Mouse (Mus musculus) liver, adult (tissue): ENCODE data around the gene Ttll5.

Experiments
- GATA4 ChIP-seq: IDR thresholded peaks from 2 replicates; pipeline ENCODE4 v1.6.1; 2014; ENCODE audit warnings: mild to moderate bottlenecking, low read length; ENCODE audit not compliant: insufficient replicate concordance

The Ttll5 gene

DNA sequence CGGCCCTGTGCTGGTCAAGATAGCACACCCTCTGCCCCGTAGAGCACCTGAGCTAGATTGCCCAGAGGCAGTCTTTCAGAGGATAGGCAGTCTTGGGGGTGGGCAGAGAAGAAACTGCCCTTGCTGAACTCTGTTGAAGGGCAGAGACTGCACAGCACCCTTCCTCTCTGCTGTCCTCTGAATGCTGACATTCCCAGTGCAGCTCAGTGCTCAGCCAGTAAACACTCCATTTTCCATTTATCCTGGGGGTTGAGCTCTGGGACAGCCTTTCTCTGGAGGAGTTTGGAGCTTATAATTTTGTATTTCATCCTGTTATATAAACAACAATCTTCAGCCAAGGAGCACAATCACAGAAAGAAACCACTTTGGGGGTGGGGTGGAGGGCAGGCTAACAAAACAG lies 138.7 kb downstream of the Ttll5 start:
- no peak for TF ChIP-seq GATA4

DNA sequence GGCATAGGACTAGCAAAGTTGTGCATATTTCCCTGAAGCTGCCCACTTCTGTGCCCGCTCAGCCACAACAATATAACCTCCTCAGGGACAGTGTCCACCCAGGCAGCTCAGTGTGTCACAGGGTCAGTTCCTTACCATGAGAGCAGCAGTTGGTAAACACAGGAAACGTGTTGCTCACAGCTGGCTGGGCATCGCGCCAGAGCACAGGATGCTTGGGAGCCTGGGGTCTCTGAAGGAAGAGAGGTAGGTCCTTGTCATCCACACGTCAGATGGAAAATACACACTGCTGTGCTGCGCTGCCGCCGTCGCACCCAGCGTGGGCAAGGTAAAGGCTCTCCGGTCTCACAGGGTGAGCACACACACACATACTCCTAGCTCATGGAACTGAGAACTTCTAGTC lies 139.2 kb downstream of the Ttll5 start:
- TF ChIP-seq GATA4: no peak

DNA sequence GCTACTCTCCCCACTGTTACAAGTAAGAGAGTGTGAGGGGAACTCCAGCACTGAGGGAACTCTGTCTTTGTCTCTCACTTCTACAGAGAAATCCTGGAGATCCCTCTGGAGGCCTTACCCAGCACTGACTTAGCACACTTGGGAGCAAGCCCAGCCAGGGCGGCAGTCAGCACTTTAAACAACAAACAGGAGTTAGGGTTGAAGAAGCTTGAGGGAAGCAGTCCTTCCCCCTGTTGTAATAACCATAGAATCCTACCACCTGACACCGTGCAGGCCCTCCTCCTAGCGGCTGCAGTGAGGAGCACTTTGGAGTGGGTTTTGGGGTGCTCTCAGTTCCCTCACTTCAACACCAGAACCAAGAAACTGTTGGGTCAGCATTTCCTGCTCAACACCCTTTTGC lies 140.0 kb downstream of the Ttll5 start:
- no peak for TF ChIP-seq GATA4

DNA sequence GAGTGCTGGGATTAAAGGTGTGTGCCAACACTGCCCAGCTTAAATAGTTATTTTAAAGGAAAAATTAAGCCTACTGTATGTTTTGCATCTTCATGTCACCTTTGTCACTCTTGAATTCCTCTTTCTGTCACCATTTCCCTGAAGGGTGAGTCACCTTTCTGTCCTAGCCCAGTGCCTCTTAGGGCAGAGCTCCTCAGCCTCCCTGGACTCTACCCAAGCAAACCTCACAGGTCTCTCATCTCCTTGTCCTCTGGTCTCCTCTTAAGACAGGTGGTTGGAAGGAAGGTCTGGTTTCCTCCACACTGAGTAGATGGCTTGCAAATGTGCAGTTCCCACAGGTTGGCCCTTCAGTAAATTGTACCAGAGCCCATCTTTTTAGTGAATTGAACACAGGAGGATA lies 143.4 kb downstream of the Ttll5 start:
- no peak for TF ChIP-seq GATA4

DNA sequence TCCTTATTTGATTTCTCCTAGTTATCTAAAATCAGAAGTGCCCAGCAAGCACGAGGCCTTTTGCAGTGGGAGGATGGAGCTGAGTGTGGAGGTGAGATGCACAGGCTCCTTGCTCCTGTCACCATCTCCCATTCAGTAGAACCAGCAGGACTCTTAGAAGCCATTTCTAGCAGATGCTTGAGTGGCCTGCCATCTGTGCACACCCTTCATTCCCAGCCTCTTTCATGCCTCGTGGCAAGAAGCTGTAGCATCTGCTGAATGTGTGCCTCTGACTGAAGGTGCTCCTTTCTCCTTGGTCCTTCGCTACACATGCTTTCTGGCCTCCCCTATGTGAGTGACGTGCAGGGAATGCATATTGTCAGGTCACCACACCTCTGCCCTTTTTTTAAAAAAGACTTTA lies 143.9 kb downstream of the Ttll5 start:
- TF ChIP-seq GATA4: no peak

DNA sequence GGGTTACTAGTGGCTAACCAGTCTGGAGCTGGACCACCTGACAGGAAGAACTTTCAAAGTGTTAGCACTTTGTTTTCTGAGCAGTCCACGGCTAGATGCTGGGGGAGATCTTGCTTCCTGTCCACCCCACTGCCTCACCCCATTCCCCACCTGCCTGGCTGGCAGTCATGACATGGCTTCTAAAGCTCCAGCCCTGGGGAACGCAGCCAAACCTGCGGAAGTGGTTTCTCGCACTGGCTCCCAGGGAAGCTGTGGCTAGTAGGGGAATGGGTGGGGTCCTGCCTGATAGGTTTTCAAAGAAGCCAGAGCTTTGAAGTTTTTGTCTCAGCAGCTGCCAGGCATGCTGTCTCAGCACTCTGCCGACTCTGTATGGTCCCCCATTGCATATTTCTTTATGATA lies 145.1 kb downstream of the Ttll5 start:
- no peak for TF ChIP-seq GATA4

DNA sequence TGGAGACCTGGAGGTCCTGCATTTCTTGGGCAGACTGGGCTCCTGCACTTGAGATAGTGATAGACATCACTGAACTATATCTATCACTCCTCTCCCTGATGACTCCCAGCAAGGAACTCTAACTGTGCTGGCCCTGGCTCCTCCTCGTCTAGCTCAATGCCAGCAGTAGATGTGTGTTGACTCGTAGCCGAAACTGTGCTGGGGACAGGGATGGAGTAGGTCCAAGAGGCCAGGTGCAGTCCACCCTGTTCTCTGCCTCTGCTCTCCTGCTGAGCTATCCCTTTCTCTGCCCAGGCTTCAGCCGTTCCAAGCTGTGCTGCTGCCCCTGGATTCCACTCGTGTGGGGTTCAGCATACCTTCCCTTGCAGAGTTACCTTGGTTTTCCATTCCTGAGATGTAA lies 145.7 kb downstream of the Ttll5 start:
- TF ChIP-seq GATA4: no peak

DNA sequence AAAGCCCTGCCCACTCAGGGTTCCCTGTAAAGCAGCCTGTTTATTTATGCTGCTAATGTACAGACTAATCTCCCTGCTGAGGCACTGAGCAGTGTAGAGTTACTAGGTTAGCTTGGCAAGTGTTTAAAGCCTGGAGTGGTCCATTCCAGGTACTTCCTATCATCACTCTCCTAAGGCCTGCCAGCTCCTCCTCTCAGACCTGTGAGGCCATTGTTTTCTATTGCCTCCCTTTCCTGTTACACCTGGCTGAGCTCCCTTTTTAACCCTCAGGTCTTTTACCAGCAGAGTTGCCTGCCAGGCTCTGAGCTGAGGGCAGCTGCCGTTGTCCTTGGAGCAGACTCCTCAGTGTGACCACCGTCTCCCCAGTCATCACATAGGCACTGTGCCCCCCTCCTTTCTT lies 146.3 kb downstream of the Ttll5 start:
- TF ChIP-seq GATA4: no peak

DNA sequence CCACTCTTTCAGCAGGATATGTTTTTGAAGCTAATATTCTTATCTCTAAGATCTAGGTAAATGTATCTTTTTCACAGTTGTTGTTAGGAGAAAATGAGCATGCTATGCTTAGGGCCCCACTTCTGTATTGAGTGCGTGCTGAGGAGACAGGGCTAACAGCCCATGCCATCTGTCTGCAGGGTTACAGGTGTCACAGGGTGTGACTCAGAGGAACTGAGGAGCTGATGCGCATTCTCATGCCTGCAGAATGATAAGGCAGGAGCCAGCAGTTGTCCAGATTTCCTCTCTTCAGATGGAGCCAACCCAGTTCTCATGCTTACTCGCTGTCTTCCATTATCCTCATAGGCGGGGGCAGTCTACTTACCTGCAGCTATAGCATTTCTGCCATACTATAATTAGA lies 147.2 kb downstream of the Ttll5 start:
- TF ChIP-seq GATA4: no peak

DNA sequence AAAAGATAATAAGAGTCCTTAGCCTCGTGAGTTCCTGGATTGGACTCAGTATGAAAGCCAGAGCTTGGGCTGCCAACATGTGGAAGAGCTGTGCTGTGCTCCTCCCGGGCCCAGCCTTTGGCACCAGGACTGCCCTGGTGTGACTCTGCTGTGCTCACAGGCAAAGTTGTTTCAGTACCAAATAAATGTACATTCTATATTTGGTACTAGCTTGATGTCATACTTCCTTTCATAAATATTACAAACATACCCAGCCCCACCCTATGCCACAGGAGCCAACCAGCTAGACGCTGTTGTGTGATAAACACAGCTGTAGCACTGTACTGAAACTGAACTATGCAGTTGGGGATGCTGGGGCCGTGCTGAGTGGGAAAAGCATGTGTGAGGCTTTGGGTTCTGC lies 149.1 kb downstream of the Ttll5 start:
- TF ChIP-seq GATA4: no peak

DNA sequence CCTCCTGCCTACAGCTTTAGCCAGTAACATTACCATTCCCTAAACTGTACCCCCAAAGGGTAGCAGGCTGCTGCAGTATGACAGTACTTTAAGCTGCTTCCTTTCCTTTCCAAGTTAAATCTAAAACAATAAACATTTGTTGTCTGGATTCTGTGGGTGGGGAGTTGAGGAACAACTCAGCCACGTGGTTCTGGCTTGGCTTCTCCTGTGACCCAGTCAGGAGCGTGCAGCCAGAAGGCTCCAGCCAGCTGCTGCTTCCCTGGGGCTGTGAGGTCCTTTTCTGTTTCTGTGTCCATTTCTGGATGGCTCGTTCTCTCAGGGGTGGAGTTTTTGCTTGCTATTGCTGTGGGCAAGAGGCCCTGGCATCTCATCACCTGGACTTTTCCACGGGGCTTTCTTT lies 149.6 kb downstream of the Ttll5 start:
- TF ChIP-seq GATA4: no peak

DNA sequence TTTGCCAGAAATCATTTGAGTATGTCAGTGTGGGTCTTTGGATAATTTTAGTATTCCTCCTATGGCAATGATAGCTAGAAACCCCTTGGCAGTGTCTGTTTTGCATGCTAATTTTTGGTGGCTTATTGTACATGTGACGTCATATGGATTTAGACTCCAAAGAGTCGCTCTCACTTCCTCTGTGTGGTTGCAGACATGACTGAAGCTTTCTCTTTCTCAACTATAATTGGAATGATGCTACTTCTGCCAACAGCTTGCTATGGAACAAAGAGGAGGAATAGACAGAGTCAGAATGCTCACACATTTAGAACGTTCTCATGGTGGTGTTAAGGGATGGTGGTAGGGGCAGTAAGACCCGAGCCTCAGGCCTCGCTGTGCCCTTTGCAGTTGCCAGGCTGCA lies 155.5 kb downstream of the Ttll5 start:
- TF ChIP-seq GATA4: no peak

DNA sequence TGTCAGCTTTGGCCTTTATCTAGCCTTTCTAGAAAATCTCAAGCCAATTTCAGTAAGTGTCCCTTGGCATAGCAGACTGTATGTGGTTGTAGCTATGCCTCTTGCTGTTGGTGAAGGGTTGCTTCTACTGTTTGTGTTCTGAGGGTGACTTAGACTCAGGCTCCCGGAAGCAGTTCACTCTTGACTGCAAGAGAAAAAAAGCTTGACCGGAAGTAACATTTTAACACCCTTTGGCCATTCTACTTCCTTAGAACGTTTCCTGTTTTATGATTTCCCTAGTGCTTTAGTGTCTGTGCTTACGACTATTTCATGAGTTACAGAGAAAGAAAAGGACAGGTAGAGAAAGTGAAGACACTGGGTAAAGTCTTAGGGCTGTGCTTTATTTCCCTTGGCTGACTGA lies 161.1 kb downstream of the Ttll5 start:
- no peak for TF ChIP-seq GATA4

DNA sequence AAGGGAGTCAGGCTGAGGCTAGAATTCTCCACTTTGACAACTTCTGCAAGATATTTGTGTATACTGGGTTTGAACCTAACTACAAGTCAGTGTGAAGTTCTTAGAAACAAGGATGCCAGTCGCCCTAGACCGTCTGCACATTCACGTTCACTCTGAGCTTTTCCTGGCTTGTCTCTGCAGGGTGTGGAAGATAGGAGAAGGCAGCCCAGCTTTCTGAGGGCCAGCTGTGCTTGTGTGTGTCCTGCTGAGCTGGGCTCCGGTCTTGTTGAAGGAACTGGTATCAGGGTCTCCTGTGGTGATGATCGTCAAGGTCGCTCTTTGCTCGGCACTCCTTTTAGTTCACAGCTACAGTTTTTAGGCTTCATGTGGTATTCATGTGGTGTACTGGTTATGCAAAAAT lies 161.6 kb downstream of the Ttll5 start:
- TF ChIP-seq GATA4: no peak

DNA sequence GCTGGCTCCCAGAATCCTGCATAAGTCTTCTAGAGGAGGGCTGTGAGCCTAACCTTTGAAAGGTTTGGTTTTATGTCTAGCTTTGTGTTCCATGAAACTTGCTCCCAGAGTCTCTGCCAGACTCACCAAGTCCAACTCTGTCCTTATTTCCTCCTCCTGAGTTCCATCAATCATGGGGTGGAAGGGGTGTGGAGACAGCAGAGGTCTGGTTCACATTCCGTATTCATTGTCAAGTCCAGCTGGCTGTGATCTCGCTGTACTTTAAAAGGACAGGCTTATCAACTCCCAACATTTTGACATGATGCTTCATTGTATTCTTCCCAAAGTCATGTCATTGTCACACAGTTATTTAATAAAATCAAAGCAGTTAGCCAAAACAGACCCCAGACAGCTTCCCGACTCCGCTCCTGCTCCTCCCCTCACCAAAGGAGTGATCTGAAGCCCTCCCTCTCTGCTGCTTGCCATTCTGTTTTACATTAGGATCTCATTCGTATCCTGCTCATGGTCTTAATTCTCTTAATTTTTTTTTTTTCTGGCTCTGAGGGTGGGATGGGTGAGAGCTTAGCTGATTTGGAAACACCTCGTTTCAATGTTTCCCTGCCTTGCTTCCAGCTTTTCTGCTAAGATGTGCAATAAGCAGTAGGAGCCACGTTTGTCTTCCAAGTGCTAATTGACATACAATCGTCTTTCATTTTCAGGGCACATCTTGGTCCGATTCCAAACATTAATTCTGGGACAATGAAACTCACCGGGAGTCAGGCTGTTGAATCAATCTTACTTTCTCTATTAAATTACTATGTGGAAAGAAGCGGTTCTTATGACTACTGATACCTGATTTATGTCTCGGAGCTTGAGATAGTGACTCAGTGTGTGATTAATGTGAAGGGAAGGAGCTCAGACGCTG lies 162.3 kb downstream of the Ttll5 start:
- TF ChIP-seq GATA4: no peak

DNA sequence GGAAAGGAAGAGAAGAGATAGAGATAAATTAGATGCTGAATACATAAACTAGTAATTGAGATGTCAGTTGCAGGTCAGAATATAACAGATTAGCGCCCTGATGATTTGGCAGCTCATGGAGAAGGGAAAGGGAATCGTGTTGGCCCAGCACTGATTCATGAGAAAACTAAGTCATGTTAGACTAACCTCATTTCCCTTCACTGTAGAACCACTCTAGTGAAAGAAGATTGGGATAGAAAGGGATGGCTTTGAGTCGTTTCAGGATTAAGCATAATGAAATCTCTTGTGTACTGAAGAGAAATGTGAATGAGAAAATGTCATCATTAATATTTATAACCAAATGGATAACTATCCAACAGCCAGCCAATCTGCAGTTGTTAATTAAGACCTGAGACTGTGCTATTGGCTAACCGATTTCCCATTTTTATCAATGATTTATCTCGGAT lies 163.0 kb downstream of the Ttll5 start:
- no peak for TF ChIP-seq GATA4

DNA sequence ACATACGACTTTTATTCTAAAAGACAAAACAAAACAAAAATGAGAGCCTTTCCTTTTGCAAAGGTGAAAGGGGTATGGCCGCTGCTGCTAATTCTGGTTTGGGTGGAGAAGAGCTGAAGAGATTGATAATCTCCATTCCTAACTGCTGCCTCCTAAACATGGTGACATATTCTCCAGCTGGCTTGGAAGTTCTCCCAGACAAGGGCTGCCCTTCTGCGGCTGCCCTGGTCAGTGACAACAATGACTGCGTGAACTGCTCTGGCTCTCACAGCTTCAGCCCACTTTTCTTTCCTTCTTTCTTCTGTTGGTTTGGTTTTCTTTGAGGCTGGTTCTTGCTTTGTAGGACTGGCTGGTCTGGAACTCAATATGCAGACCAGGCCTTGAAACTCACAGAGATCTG lies 163.7 kb downstream of the Ttll5 start:
- no peak for TF ChIP-seq GATA4
